Mouse (Mus musculus): ENCODE measurements around the gene Anapc16. TPM values are rescaled to one million over a fixed set of nuclear protein-coding genes. Genes with fewer than 3 reads are reported as not detected.
"Not testable (repeated sequence)": the region's sequence is repeated elsewhere in the genome, so short reads cannot be mapped to it uniquely, and the experiment has no call there.

The Anapc16 gene
- polyA plus RNA-seq, 1 experiment from 2014 or later: 120 TPM

DNA sequence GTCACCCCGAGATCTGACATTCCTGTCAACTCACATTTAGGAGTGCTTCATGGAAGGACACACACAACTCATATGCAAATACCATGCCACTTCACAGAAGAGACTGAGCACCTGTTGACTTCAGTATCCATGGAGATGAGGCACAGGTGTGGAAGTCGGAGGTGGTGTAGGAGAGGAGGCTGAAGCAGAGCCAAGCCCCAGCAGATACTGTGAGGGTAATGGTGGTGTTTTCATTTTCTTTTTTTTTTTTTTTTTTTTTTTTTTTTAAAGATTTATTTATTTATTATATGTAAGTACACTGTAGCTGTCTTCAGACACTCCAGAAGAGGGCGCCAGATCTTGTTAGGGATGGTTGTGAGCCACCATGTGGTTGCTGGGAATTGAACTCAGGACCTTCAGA, 9.1 kb downstream of the Anapc16 start:
- H3K36me3 ChIP-seq (ENCODE audit: control insufficient read depth, insufficient read depth, low read length): peaks cover 25% of the 10 kb centered on the region
- not testable (repeated sequence) for H3K27me3 ChIP-seq (ENCODE audit: control insufficient read depth, insufficient read depth, low read length); H3K9me3 ChIP-seq (ENCODE audit: control insufficient read depth, low read length); H3K4me1 ChIP-seq (ENCODE audit: control insufficient read depth, insufficient read depth, low read length); H3K9ac ChIP-seq (replicated peaks; ENCODE audit: low read depth, low read length); H3K27ac ChIP-seq (ENCODE audit: low read depth, low read length); ATAC-seq (ENCODE audit: low read depth); H3K4me2 ChIP-seq (ENCODE audit: low read depth, low read length); H3K4me3 ChIP-seq (ENCODE audit: low read depth, low read length)
- 94% methylated on average over 2 of the region's 3 CpGs for WGBS

DNA sequence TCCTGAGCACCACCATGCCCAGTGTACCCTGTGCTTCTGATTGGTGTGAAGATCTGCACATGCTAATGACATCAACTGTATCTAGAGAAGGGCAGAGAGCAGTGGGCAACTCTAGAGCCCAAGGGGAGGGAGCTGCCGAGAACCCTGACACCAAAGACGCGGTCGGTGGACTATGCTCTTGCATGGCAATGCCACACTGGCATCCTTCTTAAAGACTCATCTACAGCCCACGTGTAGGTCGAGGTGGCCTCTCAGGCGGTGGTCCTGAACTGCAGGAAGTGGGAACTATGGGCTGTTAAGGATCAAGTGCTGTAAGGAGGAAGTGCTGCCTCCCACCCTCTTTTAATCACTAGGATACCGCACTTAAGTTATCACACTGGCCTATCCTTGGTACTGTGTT, 10.9 kb downstream of the Anapc16 start:
- 92% methylated on average over 8 of the region's 8 CpGs for WGBS
- ATAC-seq (ENCODE audit: low read depth): no peak
- peaks cover 37% of the 10 kb centered on the region for H3K36me3 ChIP-seq (ENCODE audit: control insufficient read depth, insufficient read depth, low read length)
- H3K4me1 ChIP-seq (ENCODE audit: control insufficient read depth, insufficient read depth, low read length): no peaks in the 10 kb centered on the region
- no peak overlapping the region for H3K9ac ChIP-seq (replicated peaks; ENCODE audit: low read depth, low read length)
- no peak overlapping the region for H3K4me3 ChIP-seq (ENCODE audit: low read depth, low read length)
- no peaks in the 10 kb centered on the region for H3K27me3 ChIP-seq (ENCODE audit: control insufficient read depth, insufficient read depth, low read length)
- H3K9me3 ChIP-seq (ENCODE audit: control insufficient read depth, low read length): no peaks in the 10 kb centered on the region
- no peak overlapping the region for H3K27ac ChIP-seq (ENCODE audit: low read depth, low read length)
- H3K4me2 ChIP-seq (ENCODE audit: low read depth, low read length): no peak overlapping the region

- Histone ChIP-seq H3K9me3 (ENCODE audit: control insufficient read depth, low read length) (no peaks in the 10 kb centered on the region), H3K27ac (ENCODE audit: low read depth, low read length) (no peak overlapping the region), H3K36me3 (ENCODE audit: control insufficient read depth, insufficient read depth, low read length) (peaks cover 39% of the 10 kb centered on the region), H3K27me3 (ENCODE audit: control insufficient read depth, insufficient read depth, low read length) (no peaks in the 10 kb centered on the region), H3K4me3 (ENCODE audit: low read depth, low read length) (no peak overlapping the region), H3K4me2 (ENCODE audit: low read depth, low read length) (no peak overlapping the region), H3K4me1 (ENCODE audit: control insufficient read depth, insufficient read depth, low read length) (no peaks in the 10 kb centered on the region), H3K9ac (replicated peaks; ENCODE audit: low read depth, low read length) (no peak overlapping the region)
- no peak for ATAC-seq (ENCODE audit: low read depth)
- WGBS: 54% methylated on average over 9 of the region's 9 CpGs
Observed at GRCm38 (mm10) chr10:59991262-59991880, 11.6 kb downstream of the Anapc16 start.

DNA sequence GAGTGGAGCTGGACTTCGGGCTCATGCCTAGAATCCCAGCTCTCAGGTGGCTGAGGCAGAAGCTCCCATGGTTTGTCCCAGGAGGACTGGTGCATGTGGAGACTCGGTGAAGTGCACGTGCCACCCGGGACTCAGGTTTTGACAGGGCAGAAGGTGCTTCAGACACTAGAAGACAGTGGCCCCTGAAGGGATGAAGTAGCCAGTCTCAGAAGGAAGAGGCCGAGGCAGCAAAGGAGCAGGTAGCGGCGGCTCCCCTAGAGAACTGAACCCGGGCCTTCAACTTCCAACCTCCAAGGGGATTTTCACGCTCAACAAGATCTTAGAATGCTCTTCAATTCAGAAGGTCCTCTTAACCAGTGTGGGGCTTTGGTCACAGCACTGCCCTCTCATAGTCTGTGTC, 12.5 kb downstream of the Anapc16 start:
- H3K4me3 ChIP-seq (ENCODE audit: low read depth, low read length): no peak overlapping the region
- no peak overlapping the region for H3K27ac ChIP-seq (ENCODE audit: low read depth, low read length)
- no peak for ATAC-seq (ENCODE audit: low read depth)
- H3K36me3 ChIP-seq (ENCODE audit: control insufficient read depth, insufficient read depth, low read length): peaks cover 34% of the 10 kb centered on the region
- 97% methylated on average over 9 of the region's 9 CpGs for WGBS
- no peaks in the 10 kb centered on the region for H3K27me3 ChIP-seq (ENCODE audit: control insufficient read depth, insufficient read depth, low read length)
- H3K4me1 ChIP-seq (ENCODE audit: control insufficient read depth, insufficient read depth, low read length): no peaks in the 10 kb centered on the region
- no peaks in the 10 kb centered on the region for H3K9me3 ChIP-seq (ENCODE audit: control insufficient read depth, low read length)
- H3K9ac ChIP-seq (replicated peaks; ENCODE audit: low read depth, low read length): no peak overlapping the region
- H3K4me2 ChIP-seq (ENCODE audit: low read depth, low read length): no peak overlapping the region

DNA sequence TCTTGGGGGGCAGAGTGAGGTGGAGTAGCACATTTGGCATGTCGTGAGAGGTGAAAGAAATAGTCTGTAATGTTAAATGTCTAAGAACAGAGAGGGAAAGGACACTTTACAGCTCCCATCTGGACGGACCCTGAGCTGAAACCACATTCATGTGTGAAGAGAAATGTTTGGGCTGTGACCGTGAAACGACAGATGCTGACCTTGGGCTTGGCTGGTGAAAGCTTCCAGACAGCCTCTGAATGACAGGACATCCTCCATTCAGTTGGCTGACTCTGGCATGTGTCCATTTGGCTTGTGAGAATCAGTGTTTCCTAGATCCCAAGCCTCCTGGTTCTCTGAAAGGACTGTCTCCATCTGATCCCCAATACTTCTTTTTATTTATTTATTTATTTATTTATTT, 14.9 kb downstream of the Anapc16 start:
- Histone ChIP-seq H3K9me3 (ENCODE audit: control insufficient read depth, low read length) (no peaks in the 10 kb centered on the region), H3K4me3 (ENCODE audit: low read depth, low read length) (no peak overlapping the region), H3K27ac (ENCODE audit: low read depth, low read length) (no peak overlapping the region), H3K4me1 (ENCODE audit: control insufficient read depth, insufficient read depth, low read length) (no peaks in the 10 kb centered on the region), H3K36me3 (ENCODE audit: control insufficient read depth, insufficient read depth, low read length) (peaks cover 31% of the 10 kb centered on the region), H3K4me2 (ENCODE audit: low read depth, low read length) (no peak overlapping the region), H3K9ac (replicated peaks; ENCODE audit: low read depth, low read length) (no peak overlapping the region), H3K27me3 (ENCODE audit: control insufficient read depth, insufficient read depth, low read length) (no peaks in the 10 kb centered on the region)
- WGBS: 87% methylated on average over 4 of the region's 4 CpGs
- ATAC-seq (ENCODE audit: low read depth): no peak

GRCm38 (mm10) chr10:59982379-59982873, 20.5 kb downstream of the Anapc16 start:
- no peak overlapping the region for H3K27ac ChIP-seq (ENCODE audit: low read depth, low read length)
- ATAC-seq (ENCODE audit: low read depth): no peak
- H3K4me3 ChIP-seq (ENCODE audit: low read depth, low read length): no peak overlapping the region
- H3K36me3 ChIP-seq (ENCODE audit: control insufficient read depth, insufficient read depth, low read length): peaks cover 7% of the 10 kb centered on the region; the same call in 1 of the 2 replicates
- no peaks in the 10 kb centered on the region for H3K27me3 ChIP-seq (ENCODE audit: control insufficient read depth, insufficient read depth, low read length)
- no peak overlapping the region for H3K4me2 ChIP-seq (ENCODE audit: low read depth, low read length)
- no peak overlapping the region for H3K9ac ChIP-seq (replicated peaks; ENCODE audit: low read depth, low read length)
- H3K4me1 ChIP-seq (ENCODE audit: control insufficient read depth, insufficient read depth, low read length): peaks cover 12% of the 10 kb centered on the region
- no peaks in the 10 kb centered on the region for H3K9me3 ChIP-seq (ENCODE audit: control insufficient read depth, low read length)
- 95% methylated on average over 12 of the region's 12 CpGs for WGBS

DNA sequence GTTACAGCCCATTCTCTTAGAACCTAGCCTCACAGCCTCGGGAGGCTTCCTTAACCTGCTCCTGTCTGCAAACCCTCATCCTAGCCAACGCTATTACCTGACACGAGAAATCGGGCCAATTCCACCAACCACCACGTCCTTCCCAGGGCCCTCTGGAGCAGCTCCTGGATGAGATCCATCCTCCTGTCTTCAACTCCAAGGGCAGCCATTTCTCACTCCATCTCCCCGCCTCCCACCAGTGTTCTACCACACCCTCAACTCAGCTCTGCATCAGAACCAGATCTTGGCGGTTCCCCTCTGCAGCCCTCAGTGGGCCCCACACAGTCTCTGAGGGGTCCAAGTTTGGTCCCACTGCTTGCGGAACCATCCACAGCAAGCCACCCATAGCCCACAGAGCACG, 21.1 kb downstream of the Anapc16 start:
- H3K4me1 ChIP-seq (ENCODE audit: control insufficient read depth, insufficient read depth, low read length): peaks cover 12% of the 10 kb centered on the region
- no peaks in the 10 kb centered on the region for H3K27me3 ChIP-seq (ENCODE audit: control insufficient read depth, insufficient read depth, low read length)
- no peak overlapping the region for H3K9ac ChIP-seq (replicated peaks; ENCODE audit: low read depth, low read length)
- 82% methylated on average over 9 of the region's 9 CpGs for WGBS
- no peak overlapping the region for H3K27ac ChIP-seq (ENCODE audit: low read depth, low read length)
- no peak overlapping the region for H3K4me2 ChIP-seq (ENCODE audit: low read depth, low read length)
- no peak for ATAC-seq (ENCODE audit: low read depth)
- peaks cover 2% of the 10 kb centered on the region; the same call in 1 of the 2 replicates for H3K36me3 ChIP-seq (ENCODE audit: control insufficient read depth, insufficient read depth, low read length)
- no peak overlapping the region for H3K4me3 ChIP-seq (ENCODE audit: low read depth, low read length)
- no peaks in the 10 kb centered on the region for H3K9me3 ChIP-seq (ENCODE audit: control insufficient read depth, low read length)

GRCm38 (mm10) chr10:59981336-59981735, 21.6 kb downstream of the Anapc16 start:
- no peak overlapping the region for H3K9ac ChIP-seq (replicated peaks; ENCODE audit: low read depth, low read length)
- peaks cover 12% of the 10 kb centered on the region for H3K4me1 ChIP-seq (ENCODE audit: control insufficient read depth, insufficient read depth, low read length)
- H3K27me3 ChIP-seq (ENCODE audit: control insufficient read depth, insufficient read depth, low read length): no peaks in the 10 kb centered on the region
- H3K4me2 ChIP-seq (ENCODE audit: low read depth, low read length): no peak overlapping the region
- ATAC-seq (ENCODE audit: low read depth): no peak
- H3K27ac ChIP-seq (ENCODE audit: low read depth, low read length): no peak overlapping the region
- H3K9me3 ChIP-seq (ENCODE audit: control insufficient read depth, low read length): no peaks in the 10 kb centered on the region
- H3K36me3 ChIP-seq (ENCODE audit: control insufficient read depth, insufficient read depth, low read length): peaks cover 2% of the 10 kb centered on the region; the same call in 1 of the 2 replicates
- 83% methylated on average over 4 of the region's 4 CpGs for WGBS
- no peak overlapping the region for H3K4me3 ChIP-seq (ENCODE audit: low read depth, low read length)

DNA sequence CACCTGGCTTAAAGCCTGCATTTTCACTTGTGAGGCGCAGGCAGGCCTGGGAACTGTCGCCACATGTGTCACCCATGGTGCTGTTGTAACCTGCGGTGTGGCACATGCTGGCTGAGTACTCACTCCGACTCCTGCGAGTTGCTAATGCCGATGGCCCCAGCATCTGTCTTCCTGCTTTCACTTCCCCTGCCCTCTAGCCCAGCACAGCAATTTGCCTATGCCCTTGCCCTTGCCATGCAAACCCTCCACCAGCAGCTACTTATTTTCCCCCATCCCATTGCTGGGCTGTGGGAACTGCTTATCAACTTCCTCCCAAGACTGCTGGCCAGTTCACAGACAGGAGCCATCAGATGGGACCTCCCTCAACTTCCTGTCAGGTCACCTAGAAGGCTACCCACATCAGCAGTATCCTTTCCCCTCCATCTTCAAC, 22.1 kb downstream of the Anapc16 start:
- no peak overlapping the region for H3K4me3 ChIP-seq (ENCODE audit: low read depth, low read length)
- H3K4me1 ChIP-seq (ENCODE audit: control insufficient read depth, insufficient read depth, low read length): peaks cover 12% of the 10 kb centered on the region
- WGBS: 95% methylated on average over 6 of the region's 6 CpGs
- no peak overlapping the region for H3K4me2 ChIP-seq (ENCODE audit: low read depth, low read length)
- no peak overlapping the region for H3K27ac ChIP-seq (ENCODE audit: low read depth, low read length)
- no peaks in the 10 kb centered on the region for H3K36me3 ChIP-seq (ENCODE audit: control insufficient read depth, insufficient read depth, low read length)
- H3K9me3 ChIP-seq (ENCODE audit: control insufficient read depth, low read length): no peaks in the 10 kb centered on the region
- no peak overlapping the region for H3K9ac ChIP-seq (replicated peaks; ENCODE audit: low read depth, low read length)
- ATAC-seq (ENCODE audit: low read depth): no peak
- no peaks in the 10 kb centered on the region for H3K27me3 ChIP-seq (ENCODE audit: control insufficient read depth, insufficient read depth, low read length)
